Mouse (Mus musculus) midbrain, embryonic 11.5 days (tissue): ENCODE measurements at regions not wholly inside any gene's neighbourhood (a gene's known extent, or its start where the extent isn't known, plus 50 kb on each side); places are given as distances from the start of the nearest gene placed in this dataset.

ENCODE experiments used
- ATAC-seq: fragments of 200-750 bp; cut with Nextera tagmentation; 2 replicates; pipeline ENCODE4 v1.8.0; 2017; ENCODE audit warnings: moderate TSS enrichment, moderate library complexity; ENCODE audit not compliant: low FRiP score
- DNase-seq: peaks from one replicate; pipeline ENCODE4 v3.0.0; 2015; ENCODE audit warnings: low spot score; ENCODE audit errors: missing footprints
- H3K27ac ChIP-seq: fragments of 300-500 bp; sonication (generic); 2 replicates; pipeline ENCODE4 v1.5.1; 2014; ENCODE audit warnings: low read depth, low read length
- H3K27me3 ChIP-seq: fragments of 300-500 bp; sonication (generic); 2 replicates; pipeline ENCODE4 v1.6.1; 2014; ENCODE audit warnings: mild to moderate bottlenecking, low read length, moderate library complexity, mixed read lengths; ENCODE audit not compliant: control insufficient read depth, insufficient read depth
- H3K36me3 ChIP-seq: fragments of 300-500 bp; sonication (generic); 2 replicates; pipeline ENCODE4 v1.6.1; 2014; ENCODE audit warnings: mild to moderate bottlenecking, low read length, moderate library complexity, mixed read lengths; ENCODE audit not compliant: control insufficient read depth, insufficient read depth
- H3K4me1 ChIP-seq: fragments of 300-500 bp; sonication (generic); 2 replicates; pipeline ENCODE4 v1.6.1; 2014; ENCODE audit warnings: low read length; ENCODE audit not compliant: control insufficient read depth, insufficient read depth
- H3K4me2 ChIP-seq: fragments of 300-500 bp; sonication (generic); 2 replicates; pipeline ENCODE4 v1.6.1; 2014; ENCODE audit warnings: mild to moderate bottlenecking, moderate library complexity
- H3K4me3 ChIP-seq: fragments of 300-500 bp; sonication (generic); 2 replicates; pipeline ENCODE4 v1.5.1; 2014; ENCODE audit warnings: low read depth, low read length
- H3K9ac ChIP-seq: fragments of 300-500 bp; sonication (generic); 2 replicates; pipeline ENCODE4 v1.6.1; 2014; ENCODE audit warnings: low read length
- H3K9me3 ChIP-seq: fragments of 300-500 bp; sonication (generic); 2 replicates; pipeline ENCODE4 v1.6.1; 2016; ENCODE audit warnings: low read length; ENCODE audit not compliant: control insufficient read depth
- WGBS: fragments of 180-500 bp; shearing (Covaris S2); extraction: QIAGEN DNeasy Blood & Tissue Kit; methylation state at CpG from one replicate; pipeline ENCODE4 v1.1.7; 2014; 5-methylcytosine and 5-hydroxymethylcytosine counted together

DNA sequence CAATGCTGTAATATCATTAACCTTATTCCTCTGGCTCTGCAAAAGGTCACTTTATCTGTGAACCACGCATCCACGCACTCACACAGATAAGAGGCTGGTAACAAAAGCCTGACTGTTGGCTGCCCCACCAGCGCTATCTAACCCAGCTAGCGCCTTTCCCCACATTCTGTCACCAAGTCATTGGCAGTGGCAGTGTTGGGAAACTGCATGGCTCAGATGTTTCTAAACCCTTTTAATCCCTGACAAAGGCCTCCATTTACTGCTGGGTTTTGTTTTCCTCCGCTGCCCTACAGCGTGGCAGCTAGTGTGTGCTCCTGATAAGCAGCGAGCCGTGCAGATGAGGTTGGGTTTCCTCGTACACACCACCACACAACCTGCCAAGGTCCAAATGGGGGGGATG lies 55.7 kb downstream of the Id4 start:
- Histone ChIP-seq H3K4me1 (peaks cover 15% of the 10 kb centered on the region), H3K4me2 (0 out of 2 replicates have a peak overlapping the region, but pooled peaks have one; percentile 3), H3K9me3 (no peaks in the 10 kb centered on the region; the same call in 1 of the 2 replicates), H3K4me3 (no peak overlapping the region), H3K36me3 (no peaks in the 10 kb centered on the region), H3K27ac (peak overlapping the region; percentile 49; the same call in 1 of the 2 replicates), H3K9ac (no peak overlapping the region), H3K27me3 (peaks cover 5% of the 10 kb centered on the region; the same call in 1 of the 2 replicates)
- DNase-seq (peak; percentile 92), ATAC-seq (peak; percentile 68)
- WGBS: 8% methylated on average over 9 of the region's 9 CpGs

DNA sequence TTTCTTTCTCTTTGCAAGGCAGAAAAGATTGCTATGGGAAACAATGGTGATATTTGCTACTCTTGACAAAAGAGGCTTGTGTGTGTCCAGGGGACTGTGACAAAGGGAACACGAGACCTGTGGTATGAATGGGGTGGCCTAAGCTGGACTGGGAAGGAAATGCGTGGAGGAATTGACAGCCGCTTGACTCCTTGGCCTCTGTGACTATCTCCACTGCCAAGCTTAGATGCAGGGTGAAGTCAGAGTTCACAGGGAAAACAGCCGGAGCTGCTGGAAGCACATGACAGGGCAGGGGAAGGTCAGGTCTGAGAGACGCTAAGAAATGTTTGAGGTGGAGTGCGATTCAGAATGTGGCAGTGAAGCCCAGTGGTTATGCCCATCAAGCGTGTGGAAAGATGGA lies 56.4 kb downstream of the Id4 start:
- peak; percentile 48; the same call in 1 of the 2 replicates for ATAC-seq
- Histone ChIP-seq H3K9me3 (no peaks in the 10 kb centered on the region; the same call in 1 of the 2 replicates), H3K4me2 (no peak overlapping the region), H3K4me1 (peaks cover 15% of the 10 kb centered on the region), H3K27me3 (peaks cover 8% of the 10 kb centered on the region), H3K9ac (no peak overlapping the region), H3K27ac (no peak overlapping the region), H3K4me3 (no peak overlapping the region), H3K36me3 (no peaks in the 10 kb centered on the region)
- peak; percentile 94 for DNase-seq
- 15% methylated on average over 7 of the region's 7 CpGs for WGBS

- no peak overlapping the region for H3K9ac ChIP-seq
- H3K9me3 ChIP-seq: no peaks in the 10 kb centered on the region; the same call in 1 of the 2 replicates
- no peak overlapping the region for H3K4me2 ChIP-seq
- no peak for ATAC-seq
- H3K4me3 ChIP-seq: no peak overlapping the region
- peaks cover 18% of the 10 kb centered on the region for H3K4me1 ChIP-seq
- DNase-seq: no peak
- no peak overlapping the region for H3K27ac ChIP-seq
- H3K36me3 ChIP-seq: no peaks in the 10 kb centered on the region
- WGBS: 87% methylated on average over 7 of the region's 7 CpGs
- H3K27me3 ChIP-seq: peaks cover 8% of the 10 kb centered on the region
Measured at GRCm38 (mm10) chr13:48319001-48319400, 58.0 kb downstream of the Id4 start.

DNA sequence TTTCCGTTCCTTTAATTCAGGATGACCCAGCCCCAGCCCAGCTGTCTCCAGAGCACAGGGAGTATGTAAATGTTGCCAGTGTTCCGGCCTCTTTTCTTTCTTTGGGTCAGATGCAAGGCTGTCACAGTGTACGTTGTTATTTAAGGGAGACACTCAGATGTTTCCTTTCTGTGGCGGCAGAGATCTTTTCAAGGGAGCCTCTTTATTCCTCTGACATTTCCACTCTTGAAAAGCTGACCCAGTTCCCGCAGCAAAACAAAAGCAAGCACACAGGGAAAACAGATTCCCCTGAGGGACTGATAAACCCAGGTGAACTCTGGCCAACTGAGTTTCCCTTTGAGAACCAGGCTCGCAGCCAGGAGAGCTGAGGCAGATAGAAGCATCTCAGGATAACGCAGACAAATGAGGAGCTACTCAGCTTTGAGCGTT lies 63.3 kb downstream of the Id4 start:
- Histone ChIP-seq H3K9ac (peak overlapping the region; percentile 34; the same call in 1 of the 2 replicates), H3K4me2 (peak overlapping the region; percentile 12; the same call in 1 of the 2 replicates), H3K36me3 (no peaks in the 10 kb centered on the region), H3K27ac (no peak overlapping the region), H3K4me3 (no peak overlapping the region), H3K9me3 (no peaks in the 10 kb centered on the region), H3K27me3 (peaks cover 5% of the 10 kb centered on the region), H3K4me1 (peaks cover 7% of the 10 kb centered on the region; the same call in 1 of the 2 replicates)
- 12% methylated on average over 7 of the region's 8 CpGs for WGBS
- no peak for ATAC-seq
- no peak for DNase-seq

- 94% methylated on average over 11 of the region's 11 CpGs for WGBS
- no peaks in the 10 kb centered on the region for H3K4me1 ChIP-seq
- ATAC-seq (no peak), DNase-seq (no peak)
- no peak overlapping the region for H3K9ac ChIP-seq
- H3K9me3 ChIP-seq: no peaks in the 10 kb centered on the region
- no peak overlapping the region for H3K4me2 ChIP-seq
- no peaks in the 10 kb centered on the region for H3K36me3 ChIP-seq
- H3K4me3 ChIP-seq: no peak overlapping the region
- H3K27ac ChIP-seq: no peak overlapping the region
- no peaks in the 10 kb centered on the region for H3K27me3 ChIP-seq
Measured at GRCm38 (mm10) chr13:48330619-48331018, 69.6 kb downstream of the Id4 start.

- ATAC-seq (no peak), DNase-seq (no peak)
- no peak overlapping the region for H3K27ac ChIP-seq
- no peaks in the 10 kb centered on the region for H3K36me3 ChIP-seq
- no peaks in the 10 kb centered on the region for H3K9me3 ChIP-seq
- WGBS: 75% methylated on average over 13 of the region's 13 CpGs
- no peak overlapping the region for H3K4me2 ChIP-seq
- H3K27me3 ChIP-seq: no peaks in the 10 kb centered on the region
- no peak overlapping the region for H3K4me3 ChIP-seq
- no peaks in the 10 kb centered on the region for H3K4me1 ChIP-seq
- no peak overlapping the region for H3K9ac ChIP-seq
Measured at GRCm38 (mm10) chr13:48336135-48336534, 75.1 kb downstream of the Id4 start.

- Histone ChIP-seq H3K9ac (no peak overlapping the region), H3K4me3 (no peak overlapping the region), H3K4me1 (no peaks in the 10 kb centered on the region), H3K9me3 (no peaks in the 10 kb centered on the region), H3K27me3 (no peaks in the 10 kb centered on the region), H3K36me3 (no peaks in the 10 kb centered on the region), H3K27ac (no peak overlapping the region), H3K4me2 (no peak overlapping the region)
- no peak for DNase-seq
- ATAC-seq: no peak
- 87% methylated on average over 11 of the region's 11 CpGs for WGBS
Measured at GRCm38 (mm10) chr13:48336602-48337001, 75.6 kb downstream of the Id4 start.

GRCm38 (mm10) chr13:48338561-48338960 lies 77.5 kb downstream of the Id4 start:
- Histone ChIP-seq H3K27me3 (no peaks in the 10 kb centered on the region), H3K27ac (no peak overlapping the region), H3K4me2 (no peak overlapping the region), H3K4me3 (no peak overlapping the region), H3K9me3 (no peaks in the 10 kb centered on the region), H3K9ac (no peak overlapping the region), H3K36me3 (no peaks in the 10 kb centered on the region), H3K4me1 (no peaks in the 10 kb centered on the region)
- DNase-seq (no peak), ATAC-seq (no peak)
- WGBS: 67% methylated on average over 6 of the region's 6 CpGs

- 80% methylated on average over 9 of the region's 9 CpGs for WGBS
- H3K27me3 ChIP-seq: no peaks in the 10 kb centered on the region
- no peak overlapping the region for H3K4me3 ChIP-seq
- no peaks in the 10 kb centered on the region for H3K36me3 ChIP-seq
- ATAC-seq (no peak), DNase-seq (no peak)
- H3K4me1 ChIP-seq: peaks cover 4% of the 10 kb centered on the region; the same call in 1 of the 2 replicates
- no peak overlapping the region for H3K4me2 ChIP-seq
- no peak overlapping the region for H3K9ac ChIP-seq
- H3K9me3 ChIP-seq: no peaks in the 10 kb centered on the region
- H3K27ac ChIP-seq: no peak overlapping the region
Measured at GRCm38 (mm10) chr13:48350124-48350523, 89.1 kb downstream of the Id4 start.
